Mouse (Mus musculus) erythroblast, embryonic 14.5 days (primary cell): ENCODE measurements around the gene Snx3. TPM values are rescaled to one million over a fixed set of nuclear protein-coding genes. Genes with fewer than 3 reads are reported as not detected.

Experiments used
- H3K27me3 ChIP-seq: 2 replicates; pipeline ENCODE4 v1.6.1; 2012; ENCODE audit warnings: inconsistent platforms; ENCODE audit not compliant: control insufficient read depth
- H3K36me3 ChIP-seq: 2 replicates; pipeline ENCODE4 v1.6.1; 2012; ENCODE audit warnings: mild to moderate bottlenecking, inconsistent platforms; ENCODE audit not compliant: control insufficient read depth
- H3K4me1 ChIP-seq: 2 replicates; pipeline ENCODE4 v1.6.1; 2012; ENCODE audit warnings: inconsistent platforms; ENCODE audit not compliant: control insufficient read depth
- H3K4me3 ChIP-seq: replicated peaks from 2 replicates; pipeline ENCODE3; 2012; ENCODE audit warnings: moderate library complexity, mild to moderate bottlenecking, inconsistent platforms
- H3K9me3 ChIP-seq: 2 replicates; pipeline ENCODE4 v1.6.1; 2012; ENCODE audit warnings: low read length, inconsistent platforms, mixed read lengths; ENCODE audit not compliant: control insufficient read depth
- GATA1 ChIP-seq: IDR thresholded peaks from 2 replicates; pipeline ENCODE4 v1.6.1; 2012; ENCODE audit warnings: low read length, inconsistent platforms, mixed read lengths
- TAL1 ChIP-seq: IDR thresholded peaks from 3 replicates; pipeline ENCODE4 v1.6.1; 2012; ENCODE audit warnings: low read length, inconsistent platforms, mixed read lengths
- polyA plus RNA-seq: library from polyadenylated mRNA; stranded (reverse); fragments of >175 nt; gene quantifications from 2 replicates; pipeline ENCODE4 v1.2.3, GENCODE M21; 2012

Snx3 gene
- polyA plus RNA-seq, 1 experiment: 71.6 TPM

GRCm38 (mm10) chr10:42572567-42572966, 70.7 kb downstream of the Snx3 start:
- Histone ChIP-seq H3K9me3 (peaks cover 10% of the 10 kb centered on the region; the same call in 1 of the 2 replicates), H3K4me3 (no peak overlapping the region), H3K36me3 (no peaks in the 10 kb centered on the region), H3K27me3 (peaks cover 100% of the 10 kb centered on the region), H3K4me1 (no peaks in the 10 kb centered on the region)
- no peak for TF ChIP-seq GATA1
- TF ChIP-seq TAL1: no peak

- TF ChIP-seq TAL1 (no peak), GATA1 (no peak)
- Histone ChIP-seq H3K9me3 (peaks cover 14% of the 10 kb centered on the region; the same call in 1 of the 2 replicates), H3K4me3 (no peak overlapping the region), H3K4me1 (no peaks in the 10 kb centered on the region), H3K36me3 (no peaks in the 10 kb centered on the region), H3K27me3 (peaks cover 100% of the 10 kb centered on the region)
Observed at GRCm38 (mm10) chr10:42572971-42573370, 71.1 kb downstream of the Snx3 start.

GRCm38 (mm10) chr10:42574639-42575038, 72.8 kb downstream of the Snx3 start:
- Histone ChIP-seq H3K4me1 (no peaks in the 10 kb centered on the region; the same call in 1 of the 2 replicates), H3K27me3 (peaks cover 100% of the 10 kb centered on the region), H3K36me3 (no peaks in the 10 kb centered on the region), H3K4me3 (no peak overlapping the region), H3K9me3 (peaks cover 19% of the 10 kb centered on the region; the same call in 1 of the 2 replicates)
- TF ChIP-seq GATA1 (no peak), TAL1 (no peak)

GRCm38 (mm10) chr10:42577525-42578280, 75.9 kb downstream of the Snx3 start:
- H3K9me3 ChIP-seq: peaks cover 36% of the 10 kb centered on the region; the same call in 1 of the 2 replicates
- no peaks in the 10 kb centered on the region for H3K36me3 ChIP-seq
- H3K27me3 ChIP-seq: peaks cover 100% of the 10 kb centered on the region
- TF ChIP-seq GATA1: no peak
- TF ChIP-seq TAL1: no peak
- no peak overlapping the region for H3K4me3 ChIP-seq
- no peaks in the 10 kb centered on the region; the same call in 1 of the 2 replicates for H3K4me1 ChIP-seq

- Histone ChIP-seq H3K27me3 (peaks cover 100% of the 10 kb centered on the region), H3K36me3 (no peaks in the 10 kb centered on the region), H3K9me3 (peaks cover 38% of the 10 kb centered on the region; the same call in 1 of the 2 replicates), H3K4me3 (no peak overlapping the region), H3K4me1 (peaks cover 2% of the 10 kb centered on the region; the same call in 1 of the 2 replicates)
- TF ChIP-seq TAL1 (no peak), GATA1 (no peak)
Observed at GRCm38 (mm10) chr10:42578281-42578675, 76.4 kb downstream of the Snx3 start.

- no peak for TF ChIP-seq GATA1
- TF ChIP-seq TAL1: no peak
- H3K4me1 ChIP-seq: peaks cover 2% of the 10 kb centered on the region; the same call in 1 of the 2 replicates
- peaks cover 100% of the 10 kb centered on the region for H3K27me3 ChIP-seq
- H3K9me3 ChIP-seq: peaks cover 39% of the 10 kb centered on the region; the same call in 1 of the 2 replicates
- H3K36me3 ChIP-seq: no peaks in the 10 kb centered on the region
- no peak overlapping the region for H3K4me3 ChIP-seq
Observed at GRCm38 (mm10) chr10:42578698-42579474, 77.1 kb downstream of the Snx3 start.

GRCm38 (mm10) chr10:42579475-42580130, 77.8 kb downstream of the Snx3 start:
- Histone ChIP-seq H3K27me3 (peaks cover 100% of the 10 kb centered on the region), H3K36me3 (no peaks in the 10 kb centered on the region), H3K4me3 (no peak overlapping the region), H3K9me3 (peaks cover 45% of the 10 kb centered on the region; the same call in 1 of the 2 replicates), H3K4me1 (peaks cover 5% of the 10 kb centered on the region)
- TF ChIP-seq TAL1 (no peak), GATA1 (no peak)

GRCm38 (mm10) chr10:42580131-42580950, 78.5 kb downstream of the Snx3 start:
- Histone ChIP-seq H3K36me3 (no peaks in the 10 kb centered on the region), H3K27me3 (peaks cover 100% of the 10 kb centered on the region), H3K4me3 (no peak overlapping the region), H3K4me1 (peaks cover 5% of the 10 kb centered on the region), H3K9me3 (peaks cover 46% of the 10 kb centered on the region; the same call in 1 of the 2 replicates)
- no peak for TF ChIP-seq TAL1
- no peak for TF ChIP-seq GATA1
